Mouse (Mus musculus) T-cell, adult 66 days (primary cell): ENCODE results near the gene 4932411N23Rik. TPM values are rescaled to one million over a fixed set of nuclear protein-coding genes. Genes with fewer than 3 reads are reported as not detected.

ENCODE experiments used
- total RNA-seq, 2 experiments: library from RNA; stranded (reverse); gene quantifications; 3 replicates in 1 of 2; 4 replicates in 1 of 2; pipeline ENCODE4 v1.2.4; 2023

The 4932411N23Rik gene
- not detected for total RNA-seq

DNA sequence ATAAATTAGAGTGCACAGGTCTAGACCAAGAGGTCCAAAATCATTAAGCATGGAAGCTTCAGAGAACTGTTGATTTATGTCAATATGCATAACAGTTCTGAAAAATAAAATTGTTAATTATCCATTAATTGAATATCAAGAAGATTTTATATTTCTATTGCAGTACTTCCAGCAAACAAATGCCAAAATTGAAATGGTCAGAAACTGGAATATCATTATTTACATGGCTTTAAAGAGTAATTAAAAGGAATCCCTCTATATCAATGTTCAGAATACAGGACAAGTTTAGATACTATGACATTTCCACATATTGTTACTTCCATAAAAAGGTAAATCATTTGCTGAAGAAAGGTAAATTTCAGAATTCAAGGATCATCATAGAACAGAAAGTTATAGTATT is at the start of gene 4932411N23Rik:
Gene 4932411N23Rik (minus strand): TSS at position 101 of the 400 bp plus-strand sequence.

Other genes starting within 250 kb of the 4932411N23Rik start
- gene Gm382, start 224.1 kb upstream of the 4932411N23Rik start, total RNA-seq = not detected